Mouse (Mus musculus) myocyte (in vitro differentiated cells): ENCODE results near the gene Ankdd1a.

ENCODE experiments used
- CEBPB ChIP-seq: IDR thresholded peaks from 2 replicates; pipeline ENCODE4 v1.6.1; 2011; ENCODE audit warnings: mild to moderate bottlenecking, moderate library complexity; ENCODE audit not compliant: poor library complexity, insufficient read depth, severe bottlenecking
- E2F4 ChIP-seq: IDR thresholded peaks from one replicate; pipeline ENCODE4 v1.6.1; 2011; ENCODE audit warnings: mild to moderate bottlenecking, control low read depth, moderate library complexity; ENCODE audit not compliant: insufficient read depth
- MAX ChIP-seq: IDR thresholded peaks from one replicate; pipeline ENCODE4 v1.6.1; 2011; ENCODE audit warnings: low read depth, mild to moderate bottlenecking, control low read depth
- MYOD1 ChIP-seq, 3 experiments: IDR thresholded peaks; one replicate each; pipeline ENCODE4 v1.6.1; 2011; ENCODE audit warnings: control low read depth in 2 of 3, low read depth in 2 of 3, mild to moderate bottlenecking in 2 of 3, moderate library complexity in 1 of 3; ENCODE audit not compliant: insufficient read length in 2 of 3, control insufficient read depth in 1 of 3
- MYOG ChIP-seq, 3 experiments: IDR thresholded peaks; one replicate each; pipeline ENCODE4 v1.6.1; 2011; ENCODE audit warnings: control low read depth in 2 of 3, low read depth in 2 of 3, mild to moderate bottlenecking in 2 of 3; ENCODE audit not compliant: insufficient read length in 2 of 3, control insufficient read depth in 1 of 3, insufficient read depth in 1 of 3
- POLR2A ChIP-seq: IDR thresholded peaks from one replicate; pipeline ENCODE4 v1.6.1; 2011; ENCODE audit warnings: low read depth, mild to moderate bottlenecking, control low read depth, moderate library complexity; ENCODE audit not compliant: insufficient read length
- POLR2AphosphoS2 ChIP-seq: IDR thresholded peaks from one replicate; pipeline ENCODE4 v1.6.1; 2011; ENCODE audit warnings: low read depth, control low read depth; ENCODE audit not compliant: insufficient read length
- REST ChIP-seq: IDR thresholded peaks from one replicate; pipeline ENCODE4 v1.6.1; 2011; ENCODE audit warnings: mild to moderate bottlenecking, control low read depth, moderate library complexity; ENCODE audit not compliant: insufficient read depth, insufficient read length
- TCF12 ChIP-seq: IDR thresholded peaks from one replicate; pipeline ENCODE4 v1.6.1; 2011; ENCODE audit warnings: mild to moderate bottlenecking, control low read depth; ENCODE audit not compliant: poor library complexity, insufficient read depth, severe bottlenecking
- TCF3 ChIP-seq: IDR thresholded peaks from one replicate; pipeline ENCODE4 v1.6.1; 2011; ENCODE audit warnings: low read depth, control low read depth; ENCODE audit not compliant: insufficient read length
- USF1 ChIP-seq: IDR thresholded peaks from one replicate; pipeline ENCODE4 v1.6.1; 2011; ENCODE audit warnings: low read depth, mild to moderate bottlenecking, control low read depth, moderate library complexity

DNA sequence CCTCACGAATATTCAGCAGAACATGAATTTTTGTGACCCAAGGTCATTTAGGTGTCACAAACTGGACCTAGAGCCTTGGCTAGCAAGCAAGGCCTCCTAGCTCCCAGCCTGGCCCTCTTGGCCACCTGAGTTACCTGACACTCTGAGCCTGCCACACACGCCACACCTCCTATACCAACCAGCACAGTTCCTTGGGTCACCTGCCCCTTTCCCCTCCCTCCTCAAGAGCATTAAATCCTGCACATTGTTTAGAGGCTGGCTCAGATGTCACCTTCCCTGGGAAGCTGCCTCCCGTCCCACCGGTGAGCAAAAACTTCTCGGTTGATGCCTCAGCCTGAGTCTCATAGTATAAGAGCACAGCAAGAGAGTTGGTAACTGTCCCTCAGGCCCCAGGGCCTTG is 11.3 kb upstream of the Ankdd1a start:
- TF ChIP-seq MAX (no peak), TCF12 (no peak), REST (no peak), POLR2AphosphoS2 (no peak), POLR2A (no peak), MYOG (IDR thresholded peaks at IDR 0.05; ENCODE audit: control insufficient read depth in 1 of 3, insufficient read depth in 1 of 3, insufficient read length in 2 of 3, low read depth in 2 of 3) (no peak), E2F4 (no peak), MYOD1 (IDR thresholded peaks at IDR 0.05; ENCODE audit: control insufficient read depth in 1 of 3, insufficient read length in 2 of 3, low read depth in 2 of 3) (no peak), TCF3 (no peak), USF1 (no peak), CEBPB (no peak)
